Mouse (Mus musculus) kidney, adult 2 months (tissue): ENCODE results near the gene Usp53. TPM values are rescaled to one million over a fixed set of nuclear protein-coding genes. Genes with fewer than 3 reads are reported as not detected.

ENCODE experiments used
- DNase-seq: peaks from one replicate; pipeline ENCODE4 v3.0.0; 2021
- H3K27ac ChIP-seq: fragments of 200-500 bp; 2 replicates; pipeline ENCODE4 v1.5.1; 2012; ENCODE audit warnings: low read depth, low read length, control low read depth, inconsistent platforms; ENCODE audit not compliant: insufficient read depth
- H3K27me3 ChIP-seq: fragments of 200-500 bp; replicated peaks from 2 replicates; pipeline ENCODE4 v1.6.1; 2012; ENCODE audit warnings: mild to moderate bottlenecking, moderate library complexity, low read length, inconsistent platforms; ENCODE audit not compliant: control insufficient read depth, insufficient read depth
- H3K36me3 ChIP-seq: fragments of 200-500 bp; 2 replicates; pipeline ENCODE4 v1.6.1; 2012; ENCODE audit warnings: mild to moderate bottlenecking, moderate library complexity, low read length, inconsistent platforms; ENCODE audit not compliant: control insufficient read depth, insufficient read depth
- H3K4me1 ChIP-seq: fragments of 200-500 bp; 2 replicates; pipeline ENCODE4 v1.6.1; 2011; ENCODE audit warnings: low read length; ENCODE audit not compliant: control insufficient read depth, insufficient read depth
- H3K4me3 ChIP-seq: fragments of 200-500 bp; 2 replicates; pipeline ENCODE4 v1.5.1; 2011; ENCODE audit warnings: mild to moderate bottlenecking, low read depth, low read length, control low read depth; ENCODE audit not compliant: insufficient read depth
- CTCF ChIP-seq: fragments of 200-500 bp; conservative IDR thresholded peaks from 2 replicates; pipeline ENCODE4 v1.5.1; 2011; ENCODE audit warnings: low read depth, mild to moderate bottlenecking, control low read depth, low read length, moderate library complexity, mixed read lengths; ENCODE audit not compliant: insufficient read depth, insufficient read length
- POLR2A ChIP-seq: fragments of 200-500 bp; IDR thresholded peaks from one replicate; pipeline ENCODE4 v1.6.1; 2011; ENCODE audit warnings: low read depth, low read length, control low read depth
- WGBS: fragments of 180-500 bp; shearing (Covaris S2); methylation state at CpG from one replicate; pipeline ENCODE4 v1.1.7; 2018; 5-methylcytosine and 5-hydroxymethylcytosine counted together
- polyA plus RNA-seq: library from polyadenylated mRNA; depleted of rRNA; stranded (reverse); fragments of >200 nt; gene quantifications from 2 replicates; pipeline ENCODE4 v1.2.3, GENCODE M21; 2012; rRNA removed

The Usp53 gene
- 4.4 TPM in 2 replicates for polyA plus RNA-seq

- under 1% methylated on average over 94 of the region's 94 CpGs for WGBS
- no peak for TF ChIP-seq CTCF
- peak; percentile 68 for TF ChIP-seq POLR2A
- peak; percentile 95 for DNase-seq
- H3K27ac ChIP-seq: peak within 1 kb of the TSS; percentile 95
- peak within 1 kb of the TSS; percentile 88 for H3K4me3 ChIP-seq
- H3K36me3 ChIP-seq: no peaks in the 10 kb centered on the region
- peaks cover 21% of the 10 kb centered on the region; the same call in 1 of the 2 replicates for H3K4me1 ChIP-seq
- no peaks in the 10 kb centered on the region for H3K27me3 ChIP-seq
These were observed at the start of gene Usp53 for GRCm38 (mm10) chr3:122984249-122985182. Usp53 (minus strand) TSS chr3:122984510.

GRCm38 (mm10) chr3:123033804-123034203 lies 49.5 kb upstream of the Usp53 start:
- no peak for DNase-seq
- Histone ChIP-seq H3K4me1 (no peaks in the 10 kb centered on the region), H3K4me3 (no peak overlapping the region), H3K27ac (no peak overlapping the region), H3K27me3 (no peaks in the 10 kb centered on the region; the same call in 1 of the 2 replicates), H3K36me3 (no peaks in the 10 kb centered on the region)
- 90% methylated on average over 8 of the region's 8 CpGs for WGBS
- TF ChIP-seq POLR2A (no peak), CTCF (no peak)

GRCm38 (mm10) chr3:123025634-123026033 lies 41.3 kb upstream of the Usp53 start:
- Histone ChIP-seq H3K4me1 (no peaks in the 10 kb centered on the region), H3K27ac (no peak overlapping the region), H3K4me3 (no peak overlapping the region), H3K27me3 (no peaks in the 10 kb centered on the region), H3K36me3 (no peaks in the 10 kb centered on the region)
- DNase-seq: no peak
- 90% methylated on average over 3 of the region's 3 CpGs for WGBS
- TF ChIP-seq CTCF (no peak), POLR2A (no peak)

- H3K36me3 ChIP-seq: no peaks in the 10 kb centered on the region
- 78% methylated on average over 9 of the region's 9 CpGs for WGBS
- H3K27ac ChIP-seq: no peak overlapping the region
- no peaks in the 10 kb centered on the region for H3K27me3 ChIP-seq
- no peak for DNase-seq
- TF ChIP-seq CTCF (no peak), POLR2A (no peak)
- no peaks in the 10 kb centered on the region for H3K4me1 ChIP-seq
- H3K4me3 ChIP-seq: no peak overlapping the region
These were observed 40.4 kb upstream of the Usp53 start for GRCm38 (mm10) chr3:123024496-123025234.

GRCm38 (mm10) chr3:123018792-123019191 lies 34.5 kb upstream of the Usp53 start:
- no peaks in the 10 kb centered on the region for H3K27me3 ChIP-seq
- no peak for DNase-seq
- WGBS: 86% methylated on average over 2 of the region's 2 CpGs
- H3K27ac ChIP-seq: no peak overlapping the region
- H3K4me3 ChIP-seq: no peak overlapping the region
- TF ChIP-seq POLR2A (no peak), CTCF (no peak)
- no peaks in the 10 kb centered on the region for H3K36me3 ChIP-seq
- H3K4me1 ChIP-seq: no peaks in the 10 kb centered on the region

- TF ChIP-seq CTCF: no peak
- TF ChIP-seq POLR2A: no peak
- Histone ChIP-seq H3K4me1 (no peaks in the 10 kb centered on the region), H3K27me3 (no peaks in the 10 kb centered on the region), H3K27ac (no peak overlapping the region), H3K36me3 (no peaks in the 10 kb centered on the region), H3K4me3 (no peak overlapping the region)
- DNase-seq: peak; percentile 79
- WGBS: 62% methylated on average over 14 of the region's 14 CpGs
These were observed 29.2 kb upstream of the Usp53 start for GRCm38 (mm10) chr3:123013476-123013875.

GRCm38 (mm10) chr3:123009417-123009816 lies 25.1 kb upstream of the Usp53 start:
- no peak for DNase-seq
- no peaks in the 10 kb centered on the region for H3K27me3 ChIP-seq
- 37% methylated on average over 6 of the region's 6 CpGs for WGBS
- H3K27ac ChIP-seq: no peak overlapping the region
- TF ChIP-seq CTCF (no peak), POLR2A (no peak)
- H3K4me3 ChIP-seq: no peak overlapping the region
- H3K4me1 ChIP-seq: no peaks in the 10 kb centered on the region
- no peaks in the 10 kb centered on the region for H3K36me3 ChIP-seq
